27 mouse cellular contexts compared by ENCODE assay signal in genomic region chr17:24037360-24037759, GRCm38 (mm10). TPM values are rescaled to one million over a fixed set of nuclear protein-coding genes. Genes with fewer than 3 reads are reported as not detected.
DNase-seq lines count a peak whose midpoint lies in the region; ATAC-seq lines count a peak whose summit lies in the region.
"Had no signal": no experiment of that assay in that cellular context is flagged by ENCODE, and none has a peak within 500 bp of the region (broad histone marks: within the 10 kb centered on the region; RNA-seq: fewer than 3 reads in every experiment).

No protein-coding gene starts in this region.

- H3K9me3 ChIP-seq in intestine, embryonic 14.5 days (ENCODE audit: control insufficient read depth, low read length) = no peaks in the 10 kb centered on the region
- H3K9me3 ChIP-seq: embryonic facial prominence, embryonic 13.5 days; hindbrain, embryonic 10.5 days had no signal

- no peaks in the 10 kb centered on the region for H3K36me3 ChIP-seq in intestine, embryonic 14.5 days (ENCODE audit: control insufficient read depth, insufficient read depth, low read length)
- H3K36me3 ChIP-seq: embryonic facial prominence, embryonic 13.5 days; hindbrain, embryonic 10.5 days; limb, embryonic 12.5 days had no signal

- H3K4me3 ChIP-seq in intestine, embryonic 14.5 days (ENCODE audit: low read depth, low read length) = no peak overlapping the region
- H3K4me3 ChIP-seq: embryonic facial prominence, embryonic 13.5 days; hindbrain, embryonic 10.5 days; left cerebral cortex, adult 2 months; limb, embryonic 12.5 days had no signal

- no peaks in the 10 kb centered on the region for H3K4me1 ChIP-seq in intestine, embryonic 14.5 days (replicated peaks; ENCODE audit: control insufficient read depth, insufficient read depth, low read length)
- H3K4me1 ChIP-seq: embryonic facial prominence, embryonic 13.5 days; hindbrain, embryonic 10.5 days; limb, embryonic 12.5 days had no signal

- DNase-seq in urinary bladder, postnatal 14 days (ENCODE audit: low spot score) = peak; percentile 53
- DNase-seq in urinary bladder, postnatal 25 days (ENCODE audit: low spot score) = no peak
- DNase-seq in intestine, embryonic 14.5 days (ENCODE audit: low spot score) = no peak
- no peak for DNase-seq in spleen, postnatal 14 days (ENCODE audit: low spot score in 2 of 2)
- DNase-seq in left cerebral cortex, adult 18-20 months (ENCODE audit: low spot score in 2 of 2) = no peak
- DNase-seq in right cerebral cortex, postnatal 14 days = no peak
- DNase-seq: cerebellum, adult 11-12 months; heart, adult 11 months; midbrain, embryonic 14.5 days; spleen, adult 18-20 months; thymus, postnatal 36 days had no signal

- no peak overlapping the region for H3K4me2 ChIP-seq in intestine, embryonic 14.5 days (ENCODE audit: low read length)
- H3K4me2 ChIP-seq: embryonic facial prominence, embryonic 13.5 days; limb, embryonic 12.5 days had no signal

- 72% methylated on average over 13 of the region's 13 CpGs for WGBS in intestine, embryonic 14.5 days

- ATAC-seq in intestine, embryonic 14.5 days (replicated peaks; ENCODE audit: low FRiP score, low TSS enrichment, low read depth) = peak; percentile 66; the same call in 1 of the 2 replicates
- peak; percentile 71 for ATAC-seq in monocyte, adult 5-6 weeks (replicated peaks; ENCODE audit: insufficient number of reproducible peaks, low FRiP score, low TSS enrichment, poor library complexity, severe bottlenecking)
- ATAC-seq: forebrain, embryonic 16.5 days had no signal

- no peak overlapping the region for H3K9ac ChIP-seq in intestine, embryonic 14.5 days (ENCODE audit: low read length)
- H3K9ac ChIP-seq: embryonic facial prominence, embryonic 13.5 days; limb, embryonic 12.5 days; liver, embryonic 14.5 days had no signal

- H3K27me3 ChIP-seq in intestine, embryonic 14.5 days (replicated peaks; ENCODE audit: control insufficient read depth, insufficient read depth, low read length) = no peaks in the 10 kb centered on the region
- H3K27me3 ChIP-seq: embryonic facial prominence, embryonic 13.5 days; limb, embryonic 12.5 days had no signal

- no peak overlapping the region for H3K27ac ChIP-seq in intestine, embryonic 14.5 days (ENCODE audit: low read depth)
- H3K27ac ChIP-seq: embryonic facial prominence, embryonic 13.5 days; hindbrain, embryonic 10.5 days; left cerebral cortex, adult 2 months; limb, embryonic 12.5 days; liver, embryonic 14.5 days had no signal

RNA-seq across cellular contexts. Expression of gene Prss27, which starts 0.6 kb away (rescaled TPM):
- polyA plus RNA-seq in intestine, embryonic 14.5 days (2014; fragmentation: Nextera tagmentation; extraction: Ambion mirVana) = 0.28 and 0.43 TPM in 2 replicates
- not detected in 3 replicates for total RNA-seq in monocyte, adult 5-6 weeks (2017)
- total RNA-seq in left cerebral cortex, adult 18-20 months (2021) = not detected
- total RNA-seq: gastrocnemius, adult 18-20 months; layer of hippocampus, adult 18-20 months; left cerebral cortex, adult 2 months; MEL had no signal
- polyA plus RNA-seq: cortical plate, adult 2 months; kidney, embryonic 14.5 days; limb, embryonic 12.5 days; liver, embryonic 14.5 days; testis, adult 2 months had no signal

RNA-seq across cellular contexts. Expression of gene Kctd5, which starts 35.9 kb away (rescaled TPM):
- 52.8 and 61.2 TPM in 2 replicates for polyA plus RNA-seq in intestine, embryonic 14.5 days (2014; fragmentation: Nextera tagmentation; extraction: Ambion mirVana)
- 15.4 to 22.7 TPM (median 16.9 TPM) in 3 replicates for total RNA-seq in monocyte, adult 5-6 weeks (2017)
- 10 to 100 TPM; 22.5 to 23.8 TPM for total RNA-seq in left cerebral cortex, adult 18-20 months (2021)

RNA-seq across cellular contexts. Expression of gene Prss22, which starts 39.5 kb away (rescaled TPM):
- not detected in 2 replicates for polyA plus RNA-seq in intestine, embryonic 14.5 days (2014; fragmentation: Nextera tagmentation; extraction: Ambion mirVana)
- not detected in 3 replicates for total RNA-seq in monocyte, adult 5-6 weeks (2017)
- total RNA-seq in left cerebral cortex, adult 18-20 months (2021) = 1 to 10 TPM; 1.5 to 2.0 TPM
- total RNA-seq: adrenal gland, adult 2 months; gastrocnemius, adult 18-20 months; layer of hippocampus, adult 18-20 months; MEL had no signal
- polyA plus RNA-seq: adrenal gland, adult 2 months; forebrain, embryonic 16.5 days; heart, embryonic 16.5 days; liver, embryonic 14.5 days; midbrain, embryonic 14.5 days; testis, adult 2 months had no signal

RNA-seq across cellular contexts. Expression of gene Prss30, which starts 57.0 kb away (rescaled TPM):
- 0.12 TPM in 1 of 2 replicates, not detected in the other for polyA plus RNA-seq in intestine, embryonic 14.5 days (2014; fragmentation: Nextera tagmentation; extraction: Ambion mirVana)
- 0.76 to 1.2 TPM in 2 of 3 replicates, not detected in the other for total RNA-seq in monocyte, adult 5-6 weeks (2017)
- under 1 TPM in 1 of 2 experiments, not detected in 1; 0.45 TPM for total RNA-seq in left cerebral cortex, adult 18-20 months (2021)
- total RNA-seq: gastrocnemius, adult 18-20 months; layer of hippocampus, adult 18-20 months; MEL; neutrophil, adult 5-6 weeks had no signal
- polyA plus RNA-seq: embryonic facial prominence, embryonic 13.5 days; hindbrain, embryonic 10.5 days; limb, embryonic 12.5 days; midbrain, embryonic 14.5 days; testis, adult 2 months had no signal
